Mouse (Mus musculus): Measurements from ENCODE around the gene Cdkal1.

- TF ChIP-seq CTCF (IDR thresholded peaks at IDR 0.05; ENCODE audit: extremely low read depth, insufficient read depth, insufficient read length, insufficient replicate concordance) (no peak), POLR2A (IDR thresholded peaks at IDR 0.05; ENCODE audit: low read depth, low read length) (no peak)
These were observed 227.9 kb downstream of the Cdkal1 start for GRCm38 (mm10) chr13:29627438-29628124.
